Mouse (Mus musculus): Measurements from ENCODE around the gene Snx30. TPM values are rescaled to one million over a fixed set of nuclear protein-coding genes. Genes with fewer than 3 reads are reported as not detected.

Snx30 gene
- polyA plus RNA-seq, 1 experiment from 2014 or later, result 5.0 TPM

DNA sequence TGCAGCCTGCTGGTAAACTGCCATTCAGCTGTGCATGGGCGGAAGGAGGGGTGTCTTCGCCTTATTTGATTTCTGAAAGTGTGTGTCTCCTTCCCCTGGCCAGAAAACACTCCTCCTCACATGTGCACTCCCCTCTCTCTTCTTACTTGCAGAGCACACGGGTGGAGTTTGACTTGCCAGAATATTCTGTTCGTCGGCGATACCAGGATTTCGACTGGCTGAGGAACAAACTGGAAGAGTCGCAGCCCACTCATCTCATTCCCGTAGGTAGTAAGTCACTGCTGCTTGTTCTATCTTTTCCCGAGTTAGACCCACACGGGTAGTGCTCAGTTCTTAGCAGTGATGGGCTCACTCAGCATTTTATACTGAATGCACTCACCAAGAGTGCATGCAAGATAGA is 62.4 kb downstream of the Snx30 start:
- Histone ChIP-seq H3K9ac (ENCODE audit: low read depth, low read length) (no peak overlapping the region), H3K27ac (ENCODE audit: low read length) (no peak overlapping the region), H3K4me1 (ENCODE audit: control insufficient read depth, low read depth, low read length) (peaks cover 7% of the 10 kb centered on the region), H3K9me3 (replicated peaks; ENCODE audit: control insufficient read depth, low read length) (no peaks in the 10 kb centered on the region), H3K27me3 (ENCODE audit: control insufficient read depth, insufficient read depth, low read depth, low read length) (no peaks in the 10 kb centered on the region), H3K36me3 (ENCODE audit: control insufficient read depth, insufficient read depth) (no peaks in the 10 kb centered on the region), H3K4me2 (ENCODE audit: low read depth, low read length) (no peak overlapping the region), H3K4me3 (ENCODE audit: low read depth, low read length) (no peak overlapping the region)
- 80% methylated on average over 11 of the region's 11 CpGs for WGBS (ENCODE audit: insufficient replicate concordance)
- ATAC-seq (ENCODE audit: low read depth), result no peak

DNA sequence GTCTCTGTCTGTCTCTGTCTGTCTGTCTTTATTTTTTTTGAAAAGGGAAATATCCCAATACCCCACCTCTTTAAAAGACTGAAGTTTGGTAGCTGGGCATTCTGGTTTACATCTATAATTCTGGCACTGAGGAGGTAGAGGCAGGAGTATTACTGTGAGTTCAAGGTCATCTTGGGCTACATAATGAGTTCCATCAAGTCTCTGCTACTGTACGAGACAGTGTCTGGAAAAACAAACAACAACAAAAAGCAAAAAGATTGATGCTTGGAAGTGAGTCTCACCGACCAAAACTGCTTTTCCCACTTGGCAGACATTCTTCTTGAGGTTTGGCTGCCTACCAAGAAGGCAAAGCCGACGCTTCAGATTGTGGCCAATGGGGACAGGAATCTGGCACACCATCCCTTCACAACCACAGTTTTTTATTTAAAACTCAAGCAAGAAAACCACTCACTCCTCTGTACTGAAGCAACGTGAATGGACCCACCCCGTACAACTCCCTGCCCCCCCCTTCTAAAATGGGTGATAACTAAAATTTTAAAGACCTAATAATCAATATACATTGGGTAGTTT is 63.9 kb downstream of the Snx30 start:
- no peaks in the 10 kb centered on the region for H3K36me3 ChIP-seq (ENCODE audit: control insufficient read depth, insufficient read depth)
- H3K27me3 ChIP-seq (ENCODE audit: control insufficient read depth, insufficient read depth, low read depth, low read length), result no peaks in the 10 kb centered on the region
- 59% methylated on average over 6 of the region's 6 CpGs for WGBS (ENCODE audit: insufficient replicate concordance)
- H3K4me2 ChIP-seq (ENCODE audit: low read depth, low read length), result no peak overlapping the region
- no peak for ATAC-seq (ENCODE audit: low read depth)
- peaks cover 3% of the 10 kb centered on the region for H3K4me1 ChIP-seq (ENCODE audit: control insufficient read depth, low read depth, low read length)
- no peak overlapping the region for H3K27ac ChIP-seq (ENCODE audit: low read length)
- no peaks in the 10 kb centered on the region for H3K9me3 ChIP-seq (replicated peaks; ENCODE audit: control insufficient read depth, low read length)
- no peak overlapping the region for H3K9ac ChIP-seq (ENCODE audit: low read depth, low read length)
- no peak overlapping the region for H3K4me3 ChIP-seq (ENCODE audit: low read depth, low read length)

DNA sequence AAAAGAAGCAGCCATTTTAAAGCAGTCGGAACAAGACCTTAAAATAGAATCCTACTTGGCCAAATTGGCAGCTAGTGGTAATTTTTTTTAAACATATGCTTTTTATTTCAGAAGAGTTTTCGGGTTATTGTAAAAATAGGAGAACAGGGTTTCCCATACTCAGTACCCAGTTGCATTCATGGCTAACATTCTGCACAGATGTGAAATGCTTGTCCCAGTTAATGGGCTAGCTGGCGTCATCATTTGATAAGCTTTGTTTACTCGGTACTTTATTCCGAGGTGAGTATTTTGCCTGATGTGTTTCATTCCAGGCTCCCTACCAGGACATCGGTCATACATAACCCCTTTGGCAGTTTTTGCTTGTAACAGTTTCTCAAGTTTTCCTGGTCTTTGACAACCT is 64.8 kb downstream of the Snx30 start:
- no peak for ATAC-seq (ENCODE audit: low read depth)
- Histone ChIP-seq H3K4me2 (ENCODE audit: low read depth, low read length) (no peak overlapping the region), H3K4me1 (ENCODE audit: control insufficient read depth, low read depth, low read length) (no peaks in the 10 kb centered on the region; the same call in 1 of the 2 replicates), H3K27me3 (ENCODE audit: control insufficient read depth, insufficient read depth, low read depth, low read length) (no peaks in the 10 kb centered on the region), H3K9ac (ENCODE audit: low read depth, low read length) (no peak overlapping the region), H3K27ac (ENCODE audit: low read length) (no peak overlapping the region), H3K36me3 (ENCODE audit: control insufficient read depth, insufficient read depth) (no peaks in the 10 kb centered on the region), H3K4me3 (ENCODE audit: low read depth, low read length) (no peak overlapping the region), H3K9me3 (replicated peaks; ENCODE audit: control insufficient read depth, low read length) (no peaks in the 10 kb centered on the region)
- 69% methylated on average over 6 of the region's 6 CpGs for whole genome bisulfite sequencing (ENCODE audit: insufficient replicate concordance)

DNA sequence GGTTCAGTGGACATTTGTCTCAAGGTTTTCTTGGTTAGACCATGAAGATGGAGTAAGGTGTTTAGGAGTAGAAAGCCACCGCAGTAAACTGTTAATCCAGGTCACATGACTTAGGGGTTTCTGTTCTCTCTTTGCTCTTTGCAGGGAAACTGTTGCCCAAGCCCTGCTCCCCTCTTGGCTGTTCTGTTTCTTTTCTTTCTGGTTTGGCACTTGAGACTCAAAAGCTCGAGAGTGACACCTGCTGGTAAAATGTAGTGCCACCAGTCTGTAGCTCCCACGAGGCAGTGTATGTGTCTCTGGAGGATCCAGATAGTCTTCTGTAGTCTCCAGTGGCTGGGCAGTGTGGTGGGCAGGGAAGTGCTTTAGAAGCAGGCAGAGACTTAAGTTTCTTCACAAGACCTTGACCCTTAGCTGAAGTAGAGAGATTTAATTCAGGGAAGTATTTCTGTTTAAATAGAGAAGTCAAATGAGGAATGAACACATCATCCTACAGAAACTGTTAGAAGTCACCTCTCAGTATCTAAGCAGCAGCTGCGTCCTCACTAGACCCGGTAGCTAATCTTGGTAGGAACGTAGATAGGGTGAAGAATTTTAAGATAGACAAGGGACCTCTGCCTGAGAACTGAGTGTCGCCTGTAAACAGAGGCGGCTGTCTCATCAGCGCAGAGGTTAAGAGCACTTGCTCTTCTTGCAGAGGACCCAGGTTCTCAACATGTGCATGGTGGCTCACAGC is 65.4 kb downstream of the Snx30 start:
- Histone ChIP-seq H3K4me3 (ENCODE audit: low read depth, low read length) (no peak overlapping the region), H3K9ac (ENCODE audit: low read depth, low read length) (no peak overlapping the region), H3K4me1 (ENCODE audit: control insufficient read depth, low read depth, low read length) (no peaks in the 10 kb centered on the region; the same call in 1 of the 2 replicates), H3K9me3 (replicated peaks; ENCODE audit: control insufficient read depth, low read length) (no peaks in the 10 kb centered on the region), H3K4me2 (ENCODE audit: low read depth, low read length) (no peak overlapping the region), H3K27ac (ENCODE audit: low read length) (no peak overlapping the region), H3K27me3 (ENCODE audit: control insufficient read depth, insufficient read depth, low read depth, low read length) (no peaks in the 10 kb centered on the region), H3K36me3 (ENCODE audit: control insufficient read depth, insufficient read depth) (no peaks in the 10 kb centered on the region)
- ATAC-seq (ENCODE audit: low read depth), result peak; percentile 47; the same call in 1 of the 2 replicates
- 31% methylated on average over 9 of the region's 9 CpGs for WGBS (ENCODE audit: insufficient replicate concordance)

DNA sequence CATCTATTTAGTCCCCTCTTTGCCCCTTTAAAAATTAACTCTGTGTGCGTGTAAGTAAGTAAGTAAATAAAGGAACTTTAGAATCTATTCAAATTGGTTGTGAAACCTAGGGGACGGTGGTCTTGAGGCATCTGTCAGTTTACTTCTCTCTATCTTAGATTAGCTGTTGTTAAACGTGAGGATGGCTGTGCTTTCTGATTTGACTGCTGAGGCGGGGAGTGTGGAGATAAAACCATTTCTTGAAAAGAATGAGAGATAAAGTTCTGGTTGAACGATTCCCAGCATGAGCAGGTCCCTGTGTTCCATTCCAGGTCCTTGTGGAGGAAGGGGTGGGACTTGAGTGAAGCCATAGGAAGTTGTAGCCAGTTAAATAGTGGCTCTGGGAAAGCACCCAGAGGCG is 67.6 kb downstream of the Snx30 start:
- Histone ChIP-seq H3K27ac (ENCODE audit: low read length) (no peak overlapping the region), H3K9ac (ENCODE audit: low read depth, low read length) (no peak overlapping the region), H3K4me2 (ENCODE audit: low read depth, low read length) (no peak overlapping the region), H3K4me1 (ENCODE audit: control insufficient read depth, low read depth, low read length) (no peaks in the 10 kb centered on the region; the same call in 1 of the 2 replicates), H3K9me3 (replicated peaks; ENCODE audit: control insufficient read depth, low read length) (no peaks in the 10 kb centered on the region), H3K36me3 (ENCODE audit: control insufficient read depth, insufficient read depth) (no peaks in the 10 kb centered on the region), H3K27me3 (ENCODE audit: control insufficient read depth, insufficient read depth, low read depth, low read length) (no peaks in the 10 kb centered on the region), H3K4me3 (ENCODE audit: low read depth, low read length) (no peak overlapping the region)
- WGBS (ENCODE audit: insufficient replicate concordance), result 22% methylated on average over 6 of the region's 6 CpGs
- no peak for ATAC-seq (ENCODE audit: low read depth)

DNA sequence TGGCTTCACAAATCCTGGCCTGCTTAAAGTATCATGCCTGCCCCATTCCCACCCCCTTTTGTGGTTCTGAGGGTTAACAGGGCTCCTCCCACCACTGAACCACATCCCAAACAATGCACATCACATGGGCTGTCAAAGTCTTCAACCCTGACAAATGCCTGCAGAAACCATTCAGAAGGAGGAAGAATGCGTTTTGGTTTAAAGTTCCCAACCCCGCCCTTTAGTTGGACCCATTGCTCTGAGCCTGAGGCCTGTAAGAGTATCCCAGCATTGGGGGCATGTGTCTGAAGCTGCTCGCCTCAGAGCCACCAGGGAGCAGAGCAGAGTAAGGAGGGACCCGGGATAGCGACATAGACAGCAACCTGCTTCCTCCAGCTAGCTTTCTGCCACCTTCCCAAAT is 68.2 kb downstream of the Snx30 start:
- no peak overlapping the region for H3K4me3 ChIP-seq (ENCODE audit: low read depth, low read length)
- no peak for ATAC-seq (ENCODE audit: low read depth)
- WGBS (ENCODE audit: insufficient replicate concordance), result 32% methylated on average over 5 of the region's 5 CpGs
- H3K27ac ChIP-seq (ENCODE audit: low read length), result no peak overlapping the region
- no peak overlapping the region for H3K9ac ChIP-seq (ENCODE audit: low read depth, low read length)
- no peaks in the 10 kb centered on the region for H3K9me3 ChIP-seq (replicated peaks; ENCODE audit: control insufficient read depth, low read length)
- H3K36me3 ChIP-seq (ENCODE audit: control insufficient read depth, insufficient read depth), result no peaks in the 10 kb centered on the region
- no peaks in the 10 kb centered on the region for H3K27me3 ChIP-seq (ENCODE audit: control insufficient read depth, insufficient read depth, low read depth, low read length)
- no peak overlapping the region for H3K4me2 ChIP-seq (ENCODE audit: low read depth, low read length)
- no peaks in the 10 kb centered on the region; the same call in 1 of the 2 replicates for H3K4me1 ChIP-seq (ENCODE audit: control insufficient read depth, low read depth, low read length)

DNA sequence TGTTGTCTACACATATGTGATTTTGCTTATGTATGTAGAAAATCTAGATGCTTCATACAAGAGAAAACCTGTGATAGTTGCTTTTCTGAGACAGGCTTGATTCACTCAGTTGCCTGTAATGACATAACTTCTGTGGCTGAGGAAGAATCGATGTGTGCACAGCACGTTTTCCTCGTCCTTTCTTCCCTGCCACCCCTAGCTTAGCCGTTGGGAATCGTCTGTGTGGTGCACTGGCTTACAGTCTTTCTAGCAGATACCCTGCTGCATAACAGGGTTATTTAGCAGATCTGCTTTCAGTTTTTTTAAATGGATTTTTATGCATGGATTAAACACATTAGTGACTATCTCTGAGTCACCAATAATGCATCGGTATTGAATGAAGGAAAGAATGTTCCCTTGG is 70.9 kb downstream of the Snx30 start:
- no peak overlapping the region for H3K9ac ChIP-seq (ENCODE audit: low read depth, low read length)
- H3K4me1 ChIP-seq (ENCODE audit: control insufficient read depth, low read depth, low read length), result no peaks in the 10 kb centered on the region; the same call in 1 of the 2 replicates
- 72% methylated on average over 6 of the region's 6 CpGs for WGBS (ENCODE audit: insufficient replicate concordance)

DNA sequence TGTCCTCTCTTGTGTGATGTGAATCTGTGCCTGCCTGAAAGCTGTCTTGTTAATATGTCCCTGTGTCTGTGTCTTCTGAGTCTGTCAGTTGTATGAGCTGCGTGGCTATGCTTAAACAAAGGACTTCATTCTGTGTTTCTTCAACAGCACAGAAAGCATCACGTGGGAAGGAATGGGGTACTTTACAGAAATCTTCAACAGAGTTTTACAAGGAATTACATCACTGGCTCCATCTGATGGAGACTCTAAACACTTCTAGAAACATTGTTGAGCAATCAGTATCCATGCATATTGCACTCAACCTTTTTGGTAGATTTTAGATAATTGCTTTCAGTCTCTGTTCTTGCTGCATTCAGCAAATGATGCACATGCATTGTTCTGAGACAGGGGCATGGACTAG is 71.4 kb downstream of the Snx30 start:
- ATAC-seq (ENCODE audit: low read depth), result no peak
- no peak overlapping the region for H3K4me3 ChIP-seq (ENCODE audit: low read depth, low read length)
- H3K9ac ChIP-seq (ENCODE audit: low read depth, low read length), result no peak overlapping the region
- H3K27ac ChIP-seq (ENCODE audit: low read length), result no peak overlapping the region
- H3K4me1 ChIP-seq (ENCODE audit: control insufficient read depth, low read depth, low read length), result no peaks in the 10 kb centered on the region; the same call in 1 of the 2 replicates
- no peak overlapping the region for H3K4me2 ChIP-seq (ENCODE audit: low read depth, low read length)
- peaks cover 2% of the 10 kb centered on the region; the same call in 1 of the 2 replicates for H3K36me3 ChIP-seq (ENCODE audit: control insufficient read depth, insufficient read depth)
- WGBS (ENCODE audit: insufficient replicate concordance), result 77% methylated on average over 2 of the region's 2 CpGs
- H3K27me3 ChIP-seq (ENCODE audit: control insufficient read depth, insufficient read depth, low read depth, low read length), result no peaks in the 10 kb centered on the region
- H3K9me3 ChIP-seq (replicated peaks; ENCODE audit: control insufficient read depth, low read length), result no peaks in the 10 kb centered on the region

More for the DNA sequence above, 70.9 kb downstream of the Snx30 start:
- no peak for ATAC-seq (ENCODE audit: low read depth)
- Histone ChIP-seq H3K4me2 (ENCODE audit: low read depth, low read length) (no peak overlapping the region), H3K4me3 (ENCODE audit: low read depth, low read length) (no peak overlapping the region), H3K9me3 (replicated peaks; ENCODE audit: control insufficient read depth, low read length) (no peaks in the 10 kb centered on the region), H3K27me3 (ENCODE audit: control insufficient read depth, insufficient read depth, low read depth, low read length) (no peaks in the 10 kb centered on the region), H3K36me3 (ENCODE audit: control insufficient read depth, insufficient read depth) (peaks cover 2% of the 10 kb centered on the region; the same call in 1 of the 2 replicates), H3K27ac (ENCODE audit: low read length) (no peak overlapping the region)

DNA sequence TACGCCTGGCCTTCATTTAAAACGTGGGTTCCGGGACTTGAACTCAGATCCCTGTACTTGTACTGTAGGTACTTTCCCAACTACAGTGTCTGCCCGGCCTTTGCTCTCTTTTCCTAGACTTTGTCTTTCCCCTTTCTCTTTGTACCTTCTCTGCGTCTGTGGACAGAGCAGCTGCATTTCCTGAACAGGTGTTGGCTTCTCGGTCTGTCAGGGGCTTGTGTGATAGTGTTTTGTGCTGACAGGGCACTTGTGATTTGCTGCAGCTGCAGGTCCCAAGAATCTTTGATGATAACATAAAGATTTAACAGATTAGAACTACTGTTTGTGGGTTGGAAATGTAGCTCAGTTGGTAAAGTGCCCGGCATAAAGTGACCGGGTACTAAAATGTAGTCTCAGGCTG is 73.0 kb downstream of the Snx30 start:
- ATAC-seq (ENCODE audit: low read depth), result no peak
- no peaks in the 10 kb centered on the region for H3K9me3 ChIP-seq (replicated peaks; ENCODE audit: control insufficient read depth, low read length)
- peaks cover 6% of the 10 kb centered on the region; the same call in 1 of the 2 replicates for H3K36me3 ChIP-seq (ENCODE audit: control insufficient read depth, insufficient read depth)
- no peak overlapping the region for H3K4me3 ChIP-seq (ENCODE audit: low read depth, low read length)
- WGBS (ENCODE audit: insufficient replicate concordance), result 68% methylated on average over 8 of the region's 8 CpGs
- no peak overlapping the region for H3K9ac ChIP-seq (ENCODE audit: low read depth, low read length)
- no peaks in the 10 kb centered on the region for H3K4me1 ChIP-seq (ENCODE audit: control insufficient read depth, low read depth, low read length)
- no peaks in the 10 kb centered on the region for H3K27me3 ChIP-seq (ENCODE audit: control insufficient read depth, insufficient read depth, low read depth, low read length)
- no peak overlapping the region for H3K4me2 ChIP-seq (ENCODE audit: low read depth, low read length)
- no peak overlapping the region for H3K27ac ChIP-seq (ENCODE audit: low read length)
